Mouse (Mus musculus) liver, adult 2 months (tissue): Measurements from ENCODE around the gene Cpsf7. TPM values are rescaled to one million over a fixed set of nuclear protein-coding genes. Genes with fewer than 3 reads are reported as not detected.

ENCODE experiments used
- DNase-seq: peaks from one replicate; pipeline ENCODE4 v3.0.0-alpha.2; 2011; ENCODE audit warnings: low read depth, low spot score; ENCODE audit errors: extremely low read depth
- H3K27ac ChIP-seq: fragments of 200-500 bp; replicated peaks from 2 replicates; pipeline ENCODE4 v1.5.1; 2012; ENCODE audit warnings: low read depth, mild to moderate bottlenecking, control low read depth, inconsistent platforms, low read length; ENCODE audit not compliant: insufficient read depth
- H3K27me3 ChIP-seq: fragments of 200-500 bp; 2 replicates; pipeline ENCODE4 v1.6.1; 2012; ENCODE audit warnings: mild to moderate bottlenecking, moderate library complexity, low read length, inconsistent platforms; ENCODE audit not compliant: control insufficient read depth, insufficient read depth
- H3K36me3 ChIP-seq: fragments of 200-500 bp; 2 replicates; pipeline ENCODE4 v1.6.1; 2012; ENCODE audit warnings: low read length, inconsistent platforms; ENCODE audit not compliant: control insufficient read depth, insufficient read depth
- H3K4me1 ChIP-seq: fragments of 200-500 bp; 2 replicates; pipeline ENCODE4 v1.6.1; 2011; ENCODE audit warnings: low read length; ENCODE audit not compliant: control insufficient read depth, insufficient read depth
- H3K4me3 ChIP-seq: fragments of 200-500 bp; 2 replicates; pipeline ENCODE4 v1.5.1; 2011; ENCODE audit warnings: low read depth, mild to moderate bottlenecking, control low read depth, low read length, moderate library complexity; ENCODE audit not compliant: insufficient read depth
- H3K79me2 ChIP-seq: fragments of 200-500 bp; 2 replicates; pipeline ENCODE4 v1.6.1; 2012; ENCODE audit warnings: inconsistent platforms, mild to moderate bottlenecking, low read length, moderate library complexity; ENCODE audit not compliant: control insufficient read depth, insufficient read depth
- H3K9ac ChIP-seq: fragments of 200-500 bp; 2 replicates; pipeline ENCODE4 v1.6.1; 2012; ENCODE audit warnings: low read depth, mild to moderate bottlenecking, control low read depth, inconsistent platforms, low read length
- CTCF ChIP-seq: fragments of 200-500 bp; IDR thresholded peaks from 2 replicates; pipeline ENCODE4 v1.5.1; 2011; ENCODE audit warnings: low read depth, low read length, control low read depth
- POLR2A ChIP-seq: fragments of 200-500 bp; IDR thresholded peaks from 2 replicates; pipeline ENCODE4 v1.6.1; 2011; ENCODE audit warnings: low read length, control low read depth; ENCODE audit not compliant: insufficient read depth; ENCODE audit errors: extremely low read depth
- WGBS: fragments of 180-500 bp; shearing (Covaris S2); methylation state at CpG from one replicate; pipeline ENCODE4 v1.1.7; 2018; 5-methylcytosine and 5-hydroxymethylcytosine counted together
- polyA plus RNA-seq: library from polyadenylated mRNA; depleted of rRNA; stranded (reverse); fragments of >200 nt; gene quantifications from 2 replicates; pipeline ENCODE4 v1.2.3, GENCODE M21; 2012
- total RNA-seq: library from RNA; depleted of rRNA; stranded (reverse); fragments of >200 nt; gene quantifications from 2 replicates; pipeline ENCODE4 v1.2.3, GENCODE M21; 2014

Gene Cpsf7
- total and polyA plus RNA-seq, 2 experiments, result 10.0 to 19.9 TPM

- WGBS, result 52% methylated on average over 5 of the region's 5 CpGs
- H3K4me1 ChIP-seq, result peaks cover 6% of the 10 kb centered on the region; the same call in 1 of the 2 replicates
- no peak for TF ChIP-seq CTCF
- no peak for TF ChIP-seq POLR2A
- no peaks in the 10 kb centered on the region for H3K27me3 ChIP-seq
- H3K79me2 ChIP-seq, result peaks cover 20% of the 10 kb centered on the region
- H3K27ac ChIP-seq, result no peak overlapping the region
- no peak overlapping the region for H3K4me3 ChIP-seq
- no peak overlapping the region for H3K9ac ChIP-seq
- DNase-seq, result no peak
- H3K36me3 ChIP-seq, result peaks cover 10% of the 10 kb centered on the region
These were observed 1.5 kb upstream of the Cpsf7 start for GRCm38 (mm10) chr19:10523483-10524080.

DNA sequence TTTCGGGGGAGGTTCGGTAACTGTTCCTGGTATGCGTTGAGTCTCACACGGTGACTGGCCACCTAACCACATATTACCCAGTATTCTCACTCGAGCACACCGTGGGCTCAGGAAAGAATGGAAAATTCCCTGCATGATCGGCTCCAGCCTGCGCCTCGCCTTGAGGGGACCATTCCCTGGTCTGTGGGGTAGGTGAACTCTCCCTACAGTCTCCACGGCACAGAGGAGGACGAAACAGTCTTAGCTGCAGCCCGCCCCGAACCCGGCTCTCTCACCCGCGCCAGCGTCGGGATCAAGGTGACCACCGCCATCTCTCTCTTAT is 321 bp upstream of the Cpsf7 start:
- peaks cover 20% of the 10 kb centered on the region for H3K79me2 ChIP-seq
- peaks cover 15% of the 10 kb centered on the region for H3K36me3 ChIP-seq
- H3K27me3 ChIP-seq, result no peaks in the 10 kb centered on the region
- peak overlapping the region; percentile 81 for H3K9ac ChIP-seq
- no peak for DNase-seq
- under 1% methylated on average over 19 of the region's 19 CpGs for WGBS
- peak overlapping the region; percentile 81 for H3K4me3 ChIP-seq
- peak overlapping the region; percentile 63 for H3K27ac ChIP-seq
- no peak for TF ChIP-seq CTCF
- 0 out of 2 replicates have a peak, but pooled peaks have one; percentile 54 for TF ChIP-seq POLR2A
- peaks cover 6% of the 10 kb centered on the region; the same call in 1 of the 2 replicates for H3K4me1 ChIP-seq

DNA sequence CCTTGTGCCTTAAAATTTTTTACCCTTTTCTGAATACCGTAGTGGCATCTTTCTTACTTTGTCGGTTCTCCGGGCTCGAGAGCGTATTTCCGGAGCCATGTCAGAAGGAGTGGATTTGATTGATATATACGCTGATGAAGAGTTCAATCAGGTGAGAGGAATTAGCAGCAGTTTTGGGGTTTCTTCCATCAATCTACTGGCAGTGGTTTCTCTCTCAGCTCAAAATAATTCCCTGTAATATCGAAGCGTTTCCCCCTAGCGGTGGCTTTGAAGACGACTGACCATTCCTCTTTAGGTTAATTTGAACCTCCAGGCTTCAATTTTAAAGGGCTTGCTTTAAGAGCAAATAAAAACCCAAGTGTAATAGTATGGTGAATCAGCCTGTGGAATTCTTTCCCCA is 844 bp downstream of the Cpsf7 start, which contains the start of gene Sdhaf2:
Gene Sdhaf2, minus strand, starts transcription at position 233 of the 400 bp plus-strand sequence.
- Histone ChIP-seq H3K36me3 (peaks cover 20% of the 10 kb centered on the region), H3K4me1 (peaks cover 6% of the 10 kb centered on the region; the same call in 1 of the 2 replicates), H3K27ac (peak within 1 kb of the TSS; percentile 99), H3K4me3 (peak within 1 kb of the TSS; percentile 81), H3K79me2 (peaks cover 20% of the 10 kb centered on the region), H3K9ac (peak within 1 kb of the TSS; percentile 99), H3K27me3 (no peaks in the 10 kb centered on the region)
- no peak for TF ChIP-seq POLR2A
- no peak for TF ChIP-seq CTCF
- peak; percentile 18 for DNase-seq
- under 1% methylated on average over 11 of the region's 11 CpGs for WGBS

DNA sequence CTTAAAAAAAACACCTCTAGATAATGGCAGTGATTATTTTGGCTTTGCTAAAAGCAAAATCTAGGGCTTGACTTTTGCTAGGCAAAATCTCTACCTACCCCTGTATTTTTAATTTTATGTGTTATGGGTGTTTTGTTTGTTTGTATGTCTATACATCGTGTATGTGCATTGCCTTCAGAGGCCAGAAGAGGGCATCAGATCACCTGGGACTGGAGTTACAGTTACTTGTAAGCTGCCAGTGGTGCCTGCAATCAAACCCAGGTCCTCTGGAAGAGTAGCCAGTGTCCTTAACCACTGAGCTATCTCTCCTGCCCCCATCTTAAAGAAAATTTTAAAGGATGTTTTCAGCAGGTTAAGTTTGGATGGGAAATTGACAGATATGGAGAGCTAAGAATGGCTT is 5.0 kb downstream of the Cpsf7 start:
- DNase-seq, result no peak
- Histone ChIP-seq H3K27me3 (no peaks in the 10 kb centered on the region), H3K36me3 (peaks cover 50% of the 10 kb centered on the region), H3K9ac (no peak overlapping the region), H3K27ac (no peak overlapping the region), H3K4me1 (peaks cover 6% of the 10 kb centered on the region; the same call in 1 of the 2 replicates), H3K4me3 (no peak overlapping the region), H3K79me2 (peaks cover 10% of the 10 kb centered on the region; the same call in 1 of the 2 replicates)
- WGBS, result 91% methylated on average over 1 of the region's 1 CpGs
- TF ChIP-seq CTCF (0 out of 2 replicates have a peak, but pooled peaks have one; percentile 6), POLR2A (no peak)

GRCm38 (mm10) chr19:10539454-10539853 is 14.4 kb downstream of the Cpsf7 start:
- no peak overlapping the region for H3K9ac ChIP-seq
- H3K27me3 ChIP-seq, result no peaks in the 10 kb centered on the region
- 96% methylated on average over 5 of the region's 5 CpGs for WGBS
- no peak for DNase-seq
- TF ChIP-seq CTCF, result no peak
- H3K4me3 ChIP-seq, result no peak overlapping the region
- H3K36me3 ChIP-seq, result peaks cover 75% of the 10 kb centered on the region
- H3K79me2 ChIP-seq, result no peaks in the 10 kb centered on the region
- H3K27ac ChIP-seq, result no peak overlapping the region
- H3K4me1 ChIP-seq, result no peaks in the 10 kb centered on the region

DNA sequence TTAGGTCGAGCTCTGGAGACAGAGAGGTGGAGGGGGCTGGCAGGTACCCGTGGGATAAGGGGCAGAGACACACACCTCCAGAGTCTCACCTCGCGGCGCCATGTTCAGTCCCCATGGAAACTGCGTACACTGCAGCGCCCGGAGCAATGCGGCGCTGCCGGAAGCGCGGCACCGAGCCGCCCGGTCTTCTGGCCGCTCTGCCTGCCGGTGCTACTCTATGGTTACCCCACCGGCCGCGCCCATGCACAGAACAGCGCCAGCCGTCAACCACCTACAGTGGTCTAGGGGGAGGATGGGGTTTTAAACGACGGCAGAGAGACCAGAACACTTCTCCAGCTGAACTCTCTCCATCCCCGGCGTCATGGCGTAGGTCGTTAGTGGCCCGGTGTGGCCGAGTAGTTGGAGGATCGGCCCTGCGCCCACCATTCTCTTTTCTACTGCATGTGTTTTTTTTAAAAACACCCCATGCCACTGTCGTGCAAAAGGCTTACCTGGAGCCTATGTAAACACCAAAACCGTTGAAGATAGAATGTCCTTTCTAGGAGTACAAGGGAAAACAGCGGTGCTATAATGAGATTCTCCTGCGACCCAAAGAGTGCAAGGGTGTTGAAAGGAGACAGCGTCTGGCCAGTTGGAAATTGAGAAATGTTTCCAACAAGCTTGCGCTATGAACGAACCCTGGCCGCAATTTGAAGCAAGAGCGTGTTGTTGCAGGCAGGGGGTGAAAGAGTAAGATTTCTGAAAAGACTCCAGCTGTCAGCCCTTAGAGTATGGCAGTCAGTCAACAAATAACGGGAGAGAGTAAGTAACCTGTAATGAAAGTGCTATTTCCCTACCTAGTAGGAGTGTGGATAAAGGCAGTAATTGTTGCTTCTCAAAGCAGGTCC is 30.8 kb downstream of the Cpsf7 start, which contains the start of gene Tmem216:
Gene Tmem216, minus strand, starts transcription at position 615 of the 887 bp plus-strand sequence.
- Histone ChIP-seq H3K36me3 (peaks cover 6% of the 10 kb centered on the region; the same call in 1 of the 2 replicates), H3K4me1 (peaks cover 3% of the 10 kb centered on the region; the same call in 1 of the 2 replicates), H3K27me3 (no peaks in the 10 kb centered on the region), H3K9ac (peak within 1 kb of the TSS; percentile 62), H3K27ac (peak within 1 kb of the TSS; percentile 69), H3K4me3 (peak within 1 kb of the TSS; percentile 63), H3K79me2 (no peaks in the 10 kb centered on the region)
- peak; percentile 69 for DNase-seq
- WGBS, result under 1% methylated on average over 43 of the region's 43 CpGs
- TF ChIP-seq CTCF (no peak), POLR2A (peak; percentile 52; the same call in 1 of the 2 replicates)
